Mouse (Mus musculus): Measurements from ENCODE around the gene Plxnb3.

The Plxnb3 gene

DNA sequence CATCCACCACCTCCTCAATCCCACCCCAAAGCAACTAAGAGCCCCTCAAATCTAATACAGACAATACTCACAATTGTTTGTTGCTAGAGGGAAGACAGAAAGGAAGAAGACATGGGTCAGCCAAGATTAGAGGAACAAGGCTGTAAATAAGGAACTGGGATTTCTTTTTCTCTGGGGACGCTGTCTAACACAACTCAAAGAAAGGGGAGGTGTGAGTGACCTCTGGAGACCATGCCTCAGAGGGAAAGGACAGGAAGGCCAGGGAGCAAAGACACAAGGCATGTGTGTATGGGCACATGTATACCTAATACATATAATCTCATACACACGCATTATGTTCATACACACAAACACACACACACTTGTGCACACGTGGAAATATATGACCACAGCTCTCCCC lies 25.3 kb downstream of the Plxnb3 start:
- no peak for DNase-seq (ENCODE audit: extremely low spot score, low read depth, low spot score)

DNA sequence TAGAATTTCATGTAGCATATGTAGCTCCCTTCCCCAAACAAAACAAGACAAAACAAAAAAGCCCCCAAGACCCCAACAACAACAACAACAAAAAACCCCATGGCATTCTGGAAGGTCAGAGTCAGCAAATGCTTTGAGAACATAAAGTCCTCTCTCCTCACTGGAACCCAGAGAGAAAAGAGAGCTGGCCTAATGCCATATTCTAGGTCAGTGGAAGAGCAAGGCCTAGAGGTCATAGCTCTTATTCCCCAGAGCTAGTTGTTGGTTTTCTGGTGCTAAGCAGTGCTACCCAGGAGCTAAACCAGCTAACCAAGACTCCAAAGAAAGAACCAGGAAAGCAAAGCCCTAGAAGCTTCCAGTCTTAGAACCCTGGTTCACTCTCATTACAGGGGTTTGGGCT lies 28.8 kb downstream of the Plxnb3 start:
- no peak for DNase-seq (ENCODE audit: extremely low spot score, low read depth, low spot score)

DNA sequence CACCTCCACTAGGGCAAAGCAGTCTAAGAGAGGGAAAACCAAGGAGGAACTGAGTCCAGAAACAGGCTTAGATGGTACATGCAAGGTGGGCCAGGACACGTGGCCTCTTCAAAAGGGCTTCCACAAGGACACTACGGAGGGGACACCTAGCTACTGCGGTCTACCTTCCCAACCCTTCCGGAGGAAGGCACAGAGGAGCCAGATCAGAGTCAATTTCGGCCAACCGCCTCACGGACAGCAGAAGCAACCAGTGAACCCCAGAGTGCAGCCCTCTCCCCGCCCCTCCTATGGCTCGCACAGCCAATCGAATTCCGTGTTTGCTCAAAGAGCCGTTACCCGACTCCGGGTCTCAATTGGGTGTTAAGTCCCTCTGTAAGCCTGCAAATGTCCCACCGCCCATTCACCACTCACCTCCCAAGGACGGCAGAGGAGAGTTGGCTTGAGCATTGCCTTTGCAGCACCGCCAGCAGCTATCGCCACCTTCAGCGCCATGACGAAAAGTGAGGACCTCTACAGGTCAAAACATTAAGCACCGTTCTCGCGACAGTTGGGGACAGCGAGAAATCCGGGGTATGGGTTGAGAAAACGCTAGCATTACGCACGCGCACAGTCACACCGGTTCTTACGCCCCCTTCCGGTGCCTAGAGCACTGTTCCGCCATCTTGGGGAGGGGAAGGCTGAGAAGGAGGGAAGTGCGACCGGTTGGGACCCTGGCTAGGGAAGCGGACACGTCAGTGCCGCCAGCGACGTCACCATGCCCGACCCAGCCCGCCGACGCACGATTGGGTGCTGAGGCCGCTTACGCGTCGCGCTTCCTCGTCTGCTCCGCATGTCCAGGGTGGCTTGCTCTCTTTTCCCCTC lies 29.7 kb downstream of the Plxnb3 start, which contains the start of the genes Idh3g and Ssr4:
TSS of gene Idh3g (minus strand) at position 534 of the 861 bp plus-strand sequence.
TSS of gene Ssr4 (plus strand) at position 665 of the 861 bp plus-strand sequence.
- peak; percentile 91 for DNase-seq (ENCODE audit: extremely low spot score, low read depth, low spot score)

DNA sequence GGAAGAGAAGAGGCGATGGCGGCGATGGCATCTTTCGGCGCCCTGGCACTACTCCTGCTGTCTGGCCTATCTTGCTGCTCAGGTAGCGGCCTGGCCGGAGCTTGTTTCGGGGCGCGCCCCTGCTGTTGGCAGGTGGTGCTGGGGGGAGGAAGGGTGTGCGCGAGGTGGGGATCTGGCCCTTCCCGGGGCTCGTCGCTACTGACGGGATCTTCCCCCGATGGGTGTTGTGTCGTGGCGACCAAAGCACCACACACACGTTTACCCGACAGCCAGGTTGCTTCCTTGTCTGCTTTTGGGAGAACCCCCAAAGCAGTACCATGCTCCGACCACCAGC lies 30.3 kb downstream of the Plxnb3 start:
- no peak for DNase-seq (ENCODE audit: extremely low spot score, low read depth, low spot score)

DNA sequence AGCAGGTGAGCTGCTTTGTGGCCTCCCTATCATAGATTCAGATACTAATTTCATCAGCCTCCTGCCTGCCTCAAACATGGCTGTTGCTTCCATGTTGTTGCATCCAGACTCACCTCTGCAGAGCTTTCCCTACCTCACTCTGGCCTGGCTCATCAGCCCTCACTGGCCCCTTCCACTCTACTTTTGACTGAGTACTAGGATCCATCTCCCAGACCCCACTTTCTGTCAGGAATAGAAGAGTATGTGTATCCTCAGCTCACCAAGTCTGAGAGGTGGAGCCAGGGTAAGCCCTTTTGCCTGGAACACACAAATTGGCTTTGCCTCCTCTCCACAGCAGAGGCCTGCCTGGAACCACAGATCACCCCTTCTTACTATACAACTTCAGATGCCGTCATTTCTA lies 31.6 kb downstream of the Plxnb3 start:
- no peak for DNase-seq (ENCODE audit: extremely low spot score, low read depth, low spot score)

DNA sequence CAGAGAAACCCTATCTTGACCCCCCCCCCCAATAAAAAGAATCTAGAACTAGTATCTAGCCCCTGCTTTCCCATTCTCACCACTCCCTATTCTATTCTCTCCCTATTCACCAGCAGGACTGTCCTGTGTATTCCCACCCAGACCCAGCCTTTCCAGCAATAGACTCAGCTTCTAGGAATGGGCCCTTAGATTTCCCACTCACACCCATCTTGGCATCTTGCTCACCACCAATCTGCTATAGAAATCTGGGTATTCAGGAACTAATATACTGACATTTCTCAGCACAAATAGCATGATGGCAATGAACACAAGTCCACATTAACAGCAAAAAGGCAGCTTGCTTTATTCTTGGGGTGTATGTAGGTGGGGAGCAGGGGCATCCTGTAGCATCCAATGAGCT lies 36.1 kb downstream of the Plxnb3 start:
- no peak for DNase-seq (ENCODE audit: extremely low spot score, low read depth, low spot score)

DNA sequence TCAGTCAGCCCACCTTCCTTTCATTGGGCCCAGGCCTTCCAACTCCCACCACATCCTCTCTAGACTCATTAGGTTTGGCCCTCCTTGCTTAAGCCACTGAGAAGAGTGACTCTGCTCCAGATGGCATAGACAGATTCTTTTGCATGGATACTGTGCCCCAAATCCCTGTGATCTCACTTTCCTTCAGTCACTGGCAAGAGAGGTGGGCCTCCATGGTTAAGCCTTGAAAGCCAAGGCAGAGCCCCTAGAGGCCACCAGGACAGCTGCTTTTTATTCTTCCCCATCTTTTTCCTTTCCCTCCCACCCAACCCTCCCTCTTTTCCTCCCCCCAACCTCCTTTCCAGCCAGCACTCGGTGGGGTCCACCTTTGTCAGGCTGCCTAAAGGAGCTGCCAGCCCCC lies 36.6 kb downstream of the Plxnb3 start:
- DNase-seq (ENCODE audit: extremely low spot score, low read depth, low spot score), result no peak

DNA sequence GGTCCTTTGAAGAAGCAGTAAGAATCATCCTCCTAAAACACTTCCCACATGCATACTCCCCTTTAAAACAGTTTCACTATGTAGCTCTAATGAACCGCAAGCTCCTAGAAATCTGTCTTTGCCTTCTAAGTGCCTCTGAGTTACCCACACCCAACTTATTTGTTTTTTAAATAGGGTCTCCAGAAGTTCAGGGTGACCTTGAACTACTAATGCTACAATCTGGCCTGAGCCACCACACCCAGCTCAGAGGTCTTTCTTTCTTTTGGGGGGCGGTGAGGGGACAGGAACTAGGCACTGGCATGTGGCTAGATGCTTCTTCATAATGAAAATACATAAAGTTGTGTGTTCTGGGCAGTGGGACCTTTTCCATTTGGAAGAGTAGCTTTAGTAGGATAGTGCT lies 40.6 kb downstream of the Plxnb3 start:
- no peak for DNase-seq (ENCODE audit: extremely low spot score, low read depth, low spot score)

DNA sequence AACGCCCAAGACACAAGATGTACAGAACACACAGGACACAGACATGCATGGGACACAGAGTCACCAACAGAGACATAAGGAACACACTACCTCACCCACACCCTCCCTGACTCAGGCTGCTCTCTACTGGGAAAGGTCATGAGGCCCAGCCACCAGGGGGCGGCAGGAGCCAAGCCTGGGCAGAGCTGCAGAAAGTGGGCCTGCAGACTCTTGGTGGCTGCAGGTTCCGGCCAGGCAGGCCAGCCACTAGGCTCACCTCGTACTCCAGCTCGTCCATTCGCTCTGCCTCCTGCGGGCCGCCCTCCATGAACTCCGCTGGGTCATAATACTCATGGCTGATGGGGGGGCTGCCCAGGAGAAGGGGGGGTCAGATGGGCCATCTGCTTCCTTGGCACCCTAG lies 41.6 kb downstream of the Plxnb3 start:
- DNase-seq (ENCODE audit: extremely low spot score, low read depth, low spot score), result no peak

DNA sequence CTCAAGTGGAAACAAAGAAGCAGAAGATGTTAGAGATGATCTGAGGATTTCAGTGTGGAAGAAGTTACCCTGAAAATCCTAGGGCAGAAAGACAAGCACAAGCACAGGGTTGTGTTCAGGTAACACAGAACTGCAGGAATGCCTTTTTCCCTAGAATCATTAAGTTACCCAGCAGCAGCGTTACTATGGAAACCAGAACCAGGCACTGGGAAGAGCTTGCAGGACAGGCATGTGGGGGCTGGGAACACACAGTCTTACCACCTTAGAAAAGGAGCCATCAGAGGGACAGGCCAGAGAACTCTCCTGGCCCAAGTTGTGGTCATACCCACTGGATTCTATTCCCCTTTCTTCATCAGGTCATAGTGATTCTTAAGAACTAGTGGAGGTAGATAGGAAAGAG lies 48.9 kb downstream of the Plxnb3 start:
- no peak for DNase-seq (ENCODE audit: extremely low spot score, low read depth, low spot score)

DNA sequence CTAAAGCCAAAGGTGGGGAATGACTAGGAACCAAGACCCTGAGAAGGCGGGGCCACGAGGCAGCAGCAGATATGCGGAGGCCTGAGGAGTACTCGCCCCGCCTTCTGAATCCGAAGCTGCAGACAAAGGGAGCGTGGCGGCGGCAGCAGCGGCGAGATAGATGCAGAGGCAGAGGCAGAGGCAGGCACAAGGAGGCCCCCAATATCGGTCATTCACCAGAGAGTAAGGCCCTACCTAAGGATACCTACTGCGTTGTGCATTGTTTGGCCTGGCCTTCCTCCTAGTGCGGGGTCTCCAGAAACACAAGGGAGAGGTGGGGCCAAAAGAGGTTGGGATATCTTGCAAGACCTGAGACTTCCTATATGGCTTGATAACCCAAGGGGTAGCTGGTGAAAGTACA lies 58.2 kb downstream of the Plxnb3 start:
- no peak for DNase-seq (ENCODE audit: extremely low spot score, low read depth, low spot score)

DNA sequence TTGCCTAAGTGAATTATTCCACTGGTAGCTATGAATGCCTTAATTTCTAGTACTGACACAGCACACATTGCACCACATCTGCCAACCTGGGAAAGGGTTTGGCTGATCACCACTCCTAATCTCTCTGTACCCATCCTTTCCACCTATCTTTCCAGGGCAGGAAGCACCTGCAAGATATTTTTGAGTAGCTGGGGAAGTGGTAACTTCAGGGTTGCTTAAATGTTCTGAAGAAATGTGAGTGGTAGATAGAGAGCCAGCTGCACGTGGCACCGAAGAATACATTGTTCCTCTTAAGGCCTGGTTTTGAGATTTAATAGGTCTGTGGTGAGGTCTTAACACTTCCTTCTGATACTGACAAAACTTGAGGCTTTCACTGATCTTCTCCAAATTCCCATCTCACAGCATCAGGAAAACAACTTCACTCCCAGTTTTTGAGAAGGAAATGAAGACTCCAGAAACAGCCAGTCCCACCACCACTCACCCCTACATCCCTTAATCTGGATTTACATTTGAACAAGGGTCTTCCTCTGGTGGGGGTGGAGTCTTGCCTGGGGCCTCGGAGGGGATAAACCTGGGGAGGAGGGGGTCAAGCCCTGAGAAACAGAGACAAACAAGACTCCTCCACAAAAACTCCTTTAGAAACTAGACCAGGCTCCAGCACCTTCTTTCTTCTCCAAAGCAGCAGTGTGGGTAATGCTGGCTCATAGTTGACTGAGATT lies 59.9 kb downstream of the Plxnb3 start:
- DNase-seq (ENCODE audit: extremely low spot score, low read depth, low spot score), result no peak

Data from hindlimb bud, embryonic 11.5 days (tissue).